Mouse (Mus musculus) forebrain, embryonic 14.5 days (tissue): Measurements from ENCODE around the gene Mettl7b. TPM values are rescaled to one million over a fixed set of nuclear protein-coding genes. Genes with fewer than 3 reads are reported as not detected.

Source experiments
- ATAC-seq: fragments of 200-750 bp; cut with Nextera tagmentation; 2 replicates; pipeline ENCODE4 v1.8.0; 2017; ENCODE audit warnings: mild to moderate bottlenecking, moderate library complexity
- DNase-seq: peaks from one replicate; pipeline ENCODE4 v3.0.0-alpha.2; 2015; ENCODE audit warnings: low spot score
- H3K27ac ChIP-seq: fragments of 300-500 bp; sonication (generic); 2 replicates; pipeline ENCODE4 v1.5.1; 2014; ENCODE audit warnings: low read depth, mild to moderate bottlenecking, control low read depth, low read length, moderate library complexity
- H3K27me3 ChIP-seq: fragments of 300-500 bp; sonication (generic); replicated peaks from 2 replicates; pipeline ENCODE4 v1.6.1; 2014; ENCODE audit warnings: low read length, control low read depth, mixed read lengths; ENCODE audit not compliant: control insufficient read depth, insufficient read depth
- H3K36me3 ChIP-seq: fragments of 300-500 bp; sonication (generic); 2 replicates; pipeline ENCODE4 v1.6.1; 2014; ENCODE audit warnings: low read length, control low read depth; ENCODE audit not compliant: control insufficient read depth, insufficient read depth
- H3K4me1 ChIP-seq: fragments of 300-500 bp; sonication (generic); 2 replicates; pipeline ENCODE4 v1.6.1; 2014; ENCODE audit warnings: antibody characterized with exemption, low read length, control low read depth; ENCODE audit not compliant: control insufficient read depth, insufficient read depth
- H3K4me2 ChIP-seq: fragments of 300-500 bp; sonication (generic); 2 replicates; pipeline ENCODE4 v1.6.1; 2014; ENCODE audit warnings: mild to moderate bottlenecking, control low read depth, low read length
- H3K4me3 ChIP-seq: fragments of 300-500 bp; sonication (generic); 2 replicates; pipeline ENCODE4 v1.5.1; 2014; ENCODE audit warnings: low read depth, low read length, control low read depth
- H3K9ac ChIP-seq: fragments of 300-500 bp; sonication (generic); 2 replicates; pipeline ENCODE4 v1.6.1; 2014; ENCODE audit warnings: mild to moderate bottlenecking, low read length, control low read depth, moderate library complexity
- H3K9me3 ChIP-seq: fragments of 300-500 bp; sonication (generic); replicated peaks from 2 replicates; pipeline ENCODE4 v1.6.1; 2016; ENCODE audit warnings: low read length, control low read depth, mixed read lengths; ENCODE audit not compliant: control insufficient read depth
- WGBS: fragments of 180-500 bp; shearing (Covaris S2); extraction: QIAGEN DNeasy Blood & Tissue Kit; methylation state at CpG from one replicate; pipeline ENCODE4 v1.1.7; 2014; 5-methylcytosine and 5-hydroxymethylcytosine counted together
- polyA plus RNA-seq: library from polyadenylated mRNA; unstranded; fragments of >200 nt; fragmentation: Nextera tagmentation; extraction: Ambion mirVana; gene quantifications from 2 replicates; pipeline ENCODE4 v1.2.1, GENCODE M21; 2014

The Mettl7b gene
- polyA plus RNA-seq, 1 experiment from 2014 or later: not detected

GRCm38 (mm10) chr10:128958340-128958739 lies 2.4 kb downstream of the Mettl7b start:
- no peak overlapping the region for H3K27ac ChIP-seq
- WGBS: 77% methylated on average over 10 of the region's 10 CpGs
- no peaks in the 10 kb centered on the region for H3K4me1 ChIP-seq
- DNase-seq: no peak
- ATAC-seq: no peak
- no peak overlapping the region for H3K4me3 ChIP-seq
- no peaks in the 10 kb centered on the region for H3K9me3 ChIP-seq
- H3K4me2 ChIP-seq: no peak overlapping the region
- no peaks in the 10 kb centered on the region for H3K36me3 ChIP-seq
- no peaks in the 10 kb centered on the region for H3K27me3 ChIP-seq
- H3K9ac ChIP-seq: no peak overlapping the region

DNA sequence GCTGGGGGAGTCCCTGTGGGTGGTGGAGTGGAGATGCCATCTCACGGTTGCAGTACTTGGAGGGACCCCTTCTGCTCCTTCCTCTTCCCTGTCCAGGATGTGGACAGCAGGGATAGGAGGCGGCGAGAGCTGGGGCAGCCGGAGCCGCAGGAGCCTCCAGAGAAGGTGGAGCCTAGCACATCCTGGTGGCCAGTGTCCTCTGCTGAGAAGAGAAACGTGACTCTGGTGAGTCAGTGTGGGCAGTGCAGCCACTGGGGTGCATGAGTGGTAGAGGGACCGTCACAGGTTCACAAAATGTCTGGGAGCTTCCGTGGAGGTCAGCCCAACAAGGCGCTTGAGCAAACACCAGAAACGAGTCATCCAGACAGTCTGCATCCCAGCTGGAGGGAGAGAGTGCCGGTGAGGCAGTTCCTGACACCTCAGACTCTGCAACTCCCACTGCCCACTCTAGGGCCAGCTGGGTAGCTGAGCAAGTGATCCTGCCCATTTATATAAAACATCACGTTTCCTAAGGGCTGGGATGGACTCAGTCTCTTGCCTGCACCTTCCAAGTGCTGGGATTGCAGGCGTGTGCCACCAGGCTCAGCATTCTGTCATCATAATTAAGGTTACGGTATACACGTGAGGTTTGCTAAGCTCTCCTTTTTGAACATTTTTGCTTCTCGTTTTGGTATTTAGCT lies 10.4 kb downstream of the Mettl7b start:
- H3K27me3 ChIP-seq: no peaks in the 10 kb centered on the region
- H3K4me3 ChIP-seq: no peak overlapping the region
- no peaks in the 10 kb centered on the region for H3K4me1 ChIP-seq
- H3K9me3 ChIP-seq: no peaks in the 10 kb centered on the region
- ATAC-seq: no peak
- DNase-seq: no peak
- H3K4me2 ChIP-seq: no peak overlapping the region
- WGBS: 72% methylated on average over 16 of the region's 16 CpGs
- no peak overlapping the region for H3K27ac ChIP-seq
- no peaks in the 10 kb centered on the region for H3K36me3 ChIP-seq
- H3K9ac ChIP-seq: no peak overlapping the region

DNA sequence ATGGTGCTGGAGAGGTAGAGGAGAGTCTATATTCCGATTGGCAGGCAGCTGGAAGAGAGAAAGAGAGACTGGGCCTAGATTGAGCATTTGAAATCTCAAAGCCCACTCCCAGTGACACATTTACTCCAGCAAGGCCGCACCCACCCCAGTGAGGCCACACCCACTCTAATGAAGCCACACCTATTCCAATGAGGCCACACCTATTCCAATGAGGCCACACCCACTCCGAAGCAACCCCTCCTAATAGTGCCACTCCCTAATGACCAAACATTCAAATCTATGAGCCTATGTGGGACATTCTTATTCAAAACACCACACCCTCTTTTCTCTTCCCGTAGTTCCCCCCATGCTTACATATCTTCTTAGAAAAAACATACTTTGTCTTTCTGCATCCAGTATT lies 13.3 kb downstream of the Mettl7b start:
- 91% methylated on average over 4 of the region's 4 CpGs for WGBS
- no peaks in the 10 kb centered on the region for H3K36me3 ChIP-seq
- H3K9me3 ChIP-seq: no peaks in the 10 kb centered on the region
- no peak overlapping the region for H3K4me3 ChIP-seq
- no peak for DNase-seq
- H3K4me1 ChIP-seq: no peaks in the 10 kb centered on the region
- no peak overlapping the region for H3K27ac ChIP-seq
- H3K4me2 ChIP-seq: no peak overlapping the region
- no peak for ATAC-seq
- no peaks in the 10 kb centered on the region for H3K27me3 ChIP-seq
- no peak overlapping the region for H3K9ac ChIP-seq

- Histone ChIP-seq H3K27me3 (no peaks in the 10 kb centered on the region), H3K4me1 (no peaks in the 10 kb centered on the region), H3K9me3 (no peaks in the 10 kb centered on the region), H3K36me3 (no peaks in the 10 kb centered on the region), H3K27ac (no peak overlapping the region), H3K4me3 (no peak overlapping the region), H3K4me2 (no peak overlapping the region), H3K9ac (no peak overlapping the region)
- WGBS: 19% methylated on average over 3 of the region's 3 CpGs
- ATAC-seq: no peak
- DNase-seq: no peak
Observed at GRCm38 (mm10) chr10:128945675-128946074, 15.1 kb downstream of the Mettl7b start.

- WGBS: 85% methylated on average over 10 of the region's 10 CpGs
- Histone ChIP-seq H3K4me1 (no peaks in the 10 kb centered on the region), H3K36me3 (no peaks in the 10 kb centered on the region), H3K9me3 (no peaks in the 10 kb centered on the region), H3K9ac (no peak overlapping the region), H3K4me2 (no peak overlapping the region), H3K27ac (no peak overlapping the region), H3K4me3 (no peak overlapping the region), H3K27me3 (peaks cover 3% of the 10 kb centered on the region; the same call in 1 of the 2 replicates)
- DNase-seq: no peak
- ATAC-seq: no peak
Observed at GRCm38 (mm10) chr10:128940475-128941061, 20.2 kb downstream of the Mettl7b start.

DNA sequence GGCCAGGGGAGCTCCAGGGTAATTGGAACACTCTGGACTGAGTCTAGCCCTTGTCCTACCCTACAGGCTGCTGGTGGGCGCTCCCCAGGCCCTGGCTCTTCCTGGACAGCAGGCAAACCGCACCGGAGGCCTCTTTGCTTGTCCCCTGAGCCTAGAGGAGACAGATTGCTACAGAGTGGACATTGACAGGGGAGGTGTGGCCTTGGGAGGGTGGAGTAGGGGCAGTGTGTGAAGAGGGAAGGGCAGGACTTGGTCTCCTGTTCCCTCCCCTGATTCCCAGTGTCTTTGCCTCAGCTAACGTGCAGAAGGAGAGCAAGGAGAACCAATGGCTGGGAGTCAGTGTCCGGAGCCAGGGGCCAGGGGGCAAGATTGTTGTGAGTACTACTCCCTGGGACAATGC lies 21.8 kb downstream of the Mettl7b start:
- Histone ChIP-seq H3K4me1 (no peaks in the 10 kb centered on the region), H3K27me3 (peaks cover 15% of the 10 kb centered on the region), H3K9me3 (no peaks in the 10 kb centered on the region), H3K27ac (no peak overlapping the region), H3K4me2 (no peak overlapping the region), H3K9ac (no peak overlapping the region), H3K36me3 (no peaks in the 10 kb centered on the region), H3K4me3 (no peak overlapping the region)
- ATAC-seq: no peak
- DNase-seq: no peak
- WGBS: 76% methylated on average over 5 of the region's 5 CpGs

- ATAC-seq: no peak
- Histone ChIP-seq H3K9me3 (no peaks in the 10 kb centered on the region), H3K9ac (no peak overlapping the region), H3K27me3 (peaks cover 18% of the 10 kb centered on the region), H3K4me3 (no peak overlapping the region), H3K36me3 (no peaks in the 10 kb centered on the region), H3K4me2 (no peak overlapping the region), H3K4me1 (peaks cover 2% of the 10 kb centered on the region; the same call in 1 of the 2 replicates), H3K27ac (no peak overlapping the region)
- 80% methylated on average over 9 of the region's 9 CpGs for WGBS
- no peak for DNase-seq
Observed at GRCm38 (mm10) chr10:128938457-128938856, 22.3 kb downstream of the Mettl7b start.

DNA sequence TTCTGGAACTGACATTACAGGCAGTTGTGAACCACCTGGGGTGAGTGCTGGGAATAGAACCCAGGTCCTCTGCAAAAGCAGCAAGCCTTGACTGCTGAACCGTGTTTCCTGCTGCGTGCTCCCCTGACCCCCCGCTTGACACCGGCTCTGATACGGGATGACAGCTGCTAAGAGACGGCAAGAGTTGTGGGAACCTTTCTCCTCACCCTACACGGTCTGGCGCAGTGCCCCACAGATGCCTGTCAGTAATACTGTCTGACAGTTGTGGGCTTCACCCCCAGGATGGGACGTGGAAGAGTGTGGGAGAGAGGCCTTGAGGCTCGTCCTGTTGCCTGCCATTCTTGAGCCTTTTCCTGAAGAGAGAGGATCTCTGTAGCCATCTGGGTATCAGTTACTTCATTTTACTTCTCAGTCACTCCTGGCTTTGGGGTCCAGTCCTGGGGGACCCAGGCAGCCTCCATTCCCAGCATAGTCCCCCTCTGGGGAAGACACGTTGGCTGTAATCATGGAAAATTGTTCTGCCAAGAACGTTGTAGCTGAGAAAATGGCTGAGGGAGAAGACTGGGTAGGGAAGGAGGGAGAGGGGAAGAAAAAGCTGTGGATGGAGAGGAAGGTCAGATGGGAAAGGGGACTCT lies 22.9 kb downstream of the Mettl7b start:
- Histone ChIP-seq H3K27ac (no peak overlapping the region), H3K36me3 (no peaks in the 10 kb centered on the region), H3K27me3 (peaks cover 24% of the 10 kb centered on the region), H3K9me3 (no peaks in the 10 kb centered on the region), H3K4me2 (no peak overlapping the region), H3K4me1 (peaks cover 6% of the 10 kb centered on the region; the same call in 1 of the 2 replicates), H3K9ac (no peak overlapping the region), H3K4me3 (no peak overlapping the region)
- no peak for ATAC-seq
- 75% methylated on average over 12 of the region's 12 CpGs for WGBS
- DNase-seq: no peak
